Mouse (Mus musculus) mesoderm, embryonic 11.5 days (tissue): Measurements from ENCODE around the gene Bcan.

Experiments used
- DNase-seq: peaks from one replicate; pipeline ENCODE4 v3.0.0-alpha.2; 2012; ENCODE audit warnings: low read depth, low spot score

Gene Bcan

DNA sequence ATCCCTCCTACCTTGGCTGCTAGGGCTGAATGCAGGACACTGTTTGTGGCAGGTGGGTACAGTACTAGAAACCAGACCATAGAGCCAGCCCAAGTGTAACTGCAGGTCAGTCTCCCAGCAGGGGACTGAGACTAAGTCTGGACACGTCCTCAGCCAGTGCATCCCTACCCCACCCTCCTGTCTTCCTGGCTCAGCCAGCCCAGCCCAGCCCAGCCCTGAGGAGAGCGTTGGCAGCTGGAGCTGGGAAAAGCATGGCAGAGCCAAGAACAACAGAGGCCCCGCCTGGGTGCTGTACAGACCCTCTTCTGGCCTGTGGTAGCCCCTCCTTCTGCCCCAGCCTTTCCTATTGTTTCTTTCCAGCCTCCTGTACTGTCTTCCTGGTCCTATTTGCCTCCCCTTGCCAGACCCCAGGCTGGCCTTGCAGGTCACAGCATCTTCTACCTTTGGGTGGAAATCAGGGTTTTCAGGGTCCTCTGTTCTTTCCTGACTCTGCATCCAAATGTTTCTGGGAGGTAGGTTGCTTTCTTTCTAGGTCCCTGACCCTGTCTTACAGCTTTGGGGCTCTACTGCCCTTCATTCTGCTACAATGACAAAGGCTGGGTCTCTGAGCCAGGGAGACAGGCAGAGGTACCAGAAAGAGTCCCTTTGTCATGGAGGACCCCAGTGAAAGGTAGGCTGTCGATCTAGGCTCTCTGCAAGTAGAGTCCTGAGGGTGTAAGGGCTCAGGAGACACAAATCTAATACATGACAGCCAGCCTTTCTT lies 55.0 kb downstream of the Bcan start:
- DNase-seq = no peak

DNA sequence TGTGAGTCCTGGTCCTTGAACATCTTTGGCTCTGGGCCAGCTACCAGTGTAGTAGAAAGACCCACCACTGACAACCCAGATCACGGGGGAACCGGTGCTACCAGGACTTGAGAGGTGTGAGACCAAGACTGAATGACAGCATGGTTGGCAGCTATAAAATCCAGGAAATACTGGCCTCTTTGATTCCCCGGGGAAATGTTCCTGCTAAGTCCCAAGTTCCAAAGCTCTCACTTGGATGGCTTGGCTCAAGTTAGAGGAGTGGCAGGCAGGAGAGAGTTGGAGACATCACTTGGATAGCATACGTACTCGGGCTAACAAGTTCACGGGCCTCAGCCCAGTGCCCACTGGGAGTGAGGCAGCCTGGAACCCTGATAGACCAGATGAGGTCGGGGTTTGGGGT lies 56.4 kb downstream of the Bcan start:
- DNase-seq = no peak

- DNase-seq = no peak
These were observed 57.6 kb downstream of the Bcan start for GRCm38 (mm10) chr3:87942471-87942870.

- DNase-seq = no peak
These were observed 59.4 kb downstream of the Bcan start for GRCm38 (mm10) chr3:87940611-87941010.
